Mouse (Mus musculus) urinary bladder, postnatal 10 days (tissue): ENCODE data around the gene Cct2.
"Not testable (repeated sequence)": the region's sequence is repeated elsewhere in the genome, so short reads cannot be mapped to it uniquely, and the experiment has no call there.

ENCODE experiments used
- DNase-seq: peaks from one replicate; pipeline ENCODE4 v3.0.0; 2022; ENCODE audit warnings: low spot score

Gene Cct2

DNA sequence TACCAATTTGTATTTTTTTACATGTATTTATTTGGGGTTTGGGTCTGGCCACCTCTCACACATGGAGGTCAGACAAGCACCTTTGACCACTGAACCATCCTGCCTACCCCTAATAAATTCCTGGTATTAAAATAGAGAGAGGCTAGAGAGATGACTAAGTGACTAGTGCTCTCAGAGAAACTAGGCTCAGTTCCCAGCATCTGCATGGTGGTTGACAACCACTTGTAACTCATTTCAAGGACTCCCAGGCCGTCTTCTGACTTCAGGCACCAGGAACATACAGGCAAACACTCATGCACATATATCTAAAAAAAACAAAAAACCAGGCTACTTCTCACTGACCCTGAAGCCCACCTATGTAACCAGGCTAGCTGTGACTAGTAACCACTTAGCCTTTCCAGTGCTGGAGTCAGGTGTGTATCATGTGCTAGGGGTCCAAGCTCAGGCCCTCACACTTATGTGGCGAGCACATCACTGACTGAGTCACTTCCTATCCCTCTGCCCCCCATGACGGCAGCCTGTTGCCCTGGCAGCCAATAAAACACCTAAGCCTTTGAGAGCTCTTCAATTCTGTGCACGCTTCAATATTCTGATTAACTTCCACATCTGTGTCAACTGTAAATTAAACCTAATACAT is 13.5 kb downstream of the Cct2 start:
- DNase-seq: no peak

DNA sequence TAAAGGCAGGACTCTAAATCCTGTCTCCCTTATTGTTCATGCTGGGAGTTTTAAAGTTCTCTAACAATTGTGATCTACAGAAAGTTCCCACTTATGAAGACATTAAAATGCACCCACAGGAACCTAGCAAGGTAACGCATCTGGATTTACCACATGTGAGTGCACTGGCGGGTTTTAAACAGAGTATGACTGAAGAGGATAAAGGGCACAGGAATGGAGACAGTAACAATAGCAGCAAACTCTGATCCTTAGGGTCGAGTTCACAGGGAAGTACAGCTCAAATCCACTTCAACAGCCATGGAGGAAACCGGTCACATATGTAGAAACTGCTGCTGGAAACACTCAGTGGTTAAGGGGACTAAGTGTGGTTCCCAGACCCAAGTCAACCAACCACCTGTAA is 14.4 kb downstream of the Cct2 start:
- no peak for DNase-seq

DNA sequence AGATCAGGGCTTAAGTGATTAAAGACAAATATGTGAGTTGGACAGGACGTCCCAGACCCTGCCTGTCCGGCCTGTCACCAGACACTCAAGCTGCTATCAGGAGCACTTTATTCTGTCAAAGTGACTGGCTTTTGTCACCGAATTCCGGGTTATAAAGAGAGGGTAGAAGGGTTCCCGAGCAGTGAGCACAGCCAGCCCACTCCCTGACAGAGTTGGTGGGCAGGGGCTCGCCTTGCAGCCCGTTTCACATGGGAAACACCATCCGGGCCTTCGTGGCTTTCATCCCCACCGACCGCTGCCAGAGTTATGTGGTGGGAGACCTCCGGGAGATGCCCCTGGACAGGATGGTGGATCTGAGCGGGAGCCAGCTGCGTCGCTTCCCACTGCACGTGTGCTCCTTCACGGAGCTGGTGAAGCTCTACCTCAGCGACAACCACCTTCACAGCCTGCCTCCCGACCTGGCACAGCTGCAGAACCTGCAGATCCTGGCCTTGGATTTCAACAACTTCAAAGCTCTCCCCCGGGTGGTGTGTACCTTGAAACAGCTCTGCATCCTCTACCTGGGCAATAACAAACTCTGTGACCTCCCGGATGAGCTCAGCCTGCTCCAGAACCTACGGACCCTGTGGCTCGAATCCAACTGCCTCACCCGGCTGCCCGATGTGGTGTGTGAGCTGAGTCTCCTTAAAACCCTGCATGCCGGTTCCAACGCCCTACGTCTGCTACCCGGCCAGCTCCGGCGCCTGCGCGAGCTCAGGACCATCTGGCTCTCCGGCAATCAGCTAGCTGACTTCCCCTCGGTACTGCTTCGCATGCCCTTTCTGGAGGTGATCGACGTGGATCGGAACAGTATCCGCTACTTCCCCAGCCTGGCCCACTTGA is 18.2 kb downstream of the Cct2 start, which contains the start of gene Lrrc10:
Gene Lrrc10 (plus strand): TSS at position 167 of the 882 bp plus-strand sequence.
- DNase-seq: no peak

DNA sequence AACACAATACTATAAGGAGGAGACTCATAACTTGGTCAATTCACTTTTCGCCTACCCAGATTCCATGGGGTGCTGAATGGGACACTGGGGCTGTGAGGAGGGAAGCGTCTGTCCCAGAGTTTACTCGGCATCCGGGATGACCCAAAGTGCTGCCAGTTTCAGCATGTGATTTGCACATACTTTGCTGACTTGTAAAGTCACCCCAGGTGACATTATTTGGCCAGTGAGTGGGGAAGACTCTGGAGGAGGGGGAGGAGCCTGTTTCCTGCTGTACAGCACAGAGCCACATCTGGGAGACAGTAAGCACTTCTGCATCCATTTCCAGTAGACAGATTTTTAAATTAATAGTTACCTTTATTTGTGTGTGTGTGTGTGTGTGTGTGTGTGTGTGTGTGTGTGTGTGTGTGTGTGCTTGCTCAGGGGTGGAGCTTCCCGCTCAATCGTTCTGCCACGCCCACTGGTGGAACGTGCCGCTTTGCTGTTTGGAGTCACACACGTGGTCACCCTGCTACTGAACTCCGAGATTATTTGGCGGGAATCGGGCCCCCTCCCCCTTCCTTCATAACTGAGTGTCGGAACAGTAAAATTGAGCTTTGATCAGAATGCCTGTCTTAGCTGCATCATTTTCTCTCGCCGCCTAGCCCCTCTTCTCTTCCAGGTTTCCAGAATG is 20.0 kb downstream of the Cct2 start:
- not testable (repeated sequence) for DNase-seq

DNA sequence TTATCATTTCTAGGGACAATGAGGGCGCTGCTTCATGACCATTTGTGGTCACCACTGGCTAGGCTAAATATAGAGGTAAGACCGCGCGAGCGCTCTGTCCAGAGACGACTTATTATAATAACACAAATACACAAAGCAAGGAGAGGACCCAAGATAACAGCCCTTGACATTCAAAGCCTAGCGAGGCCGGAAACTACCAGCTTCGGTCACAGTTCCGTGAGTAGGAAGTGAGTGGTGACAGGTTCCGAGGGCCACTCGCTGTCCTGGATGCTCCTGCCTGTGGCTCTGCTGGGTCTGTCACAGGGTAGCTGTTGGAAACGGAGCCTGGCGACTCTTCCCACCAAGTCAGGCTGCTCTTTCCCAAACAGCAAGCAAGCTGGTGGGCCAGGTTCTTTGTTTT is 21.3 kb downstream of the Cct2 start:
- DNase-seq: no peak

DNA sequence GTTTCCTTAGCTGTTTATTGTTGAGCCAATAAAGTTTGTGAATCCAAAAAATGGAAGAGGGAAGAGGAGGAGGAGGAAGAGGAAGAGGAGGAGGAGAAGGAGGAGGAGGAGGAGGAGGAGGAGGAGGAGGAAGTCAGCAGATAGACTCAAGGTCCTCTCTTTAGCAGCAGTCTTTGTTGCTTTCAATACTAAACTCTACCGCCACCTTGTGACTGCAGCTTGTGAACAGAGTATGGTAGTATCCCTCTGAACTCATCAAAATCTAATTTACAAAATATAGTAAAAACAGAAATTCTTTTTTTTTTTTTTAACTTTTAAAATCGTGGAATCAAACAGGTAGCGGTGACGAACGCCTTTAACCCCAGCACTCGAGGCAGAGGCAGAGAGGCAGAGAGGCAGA is 23.3 kb downstream of the Cct2 start:
- DNase-seq: no peak

DNA sequence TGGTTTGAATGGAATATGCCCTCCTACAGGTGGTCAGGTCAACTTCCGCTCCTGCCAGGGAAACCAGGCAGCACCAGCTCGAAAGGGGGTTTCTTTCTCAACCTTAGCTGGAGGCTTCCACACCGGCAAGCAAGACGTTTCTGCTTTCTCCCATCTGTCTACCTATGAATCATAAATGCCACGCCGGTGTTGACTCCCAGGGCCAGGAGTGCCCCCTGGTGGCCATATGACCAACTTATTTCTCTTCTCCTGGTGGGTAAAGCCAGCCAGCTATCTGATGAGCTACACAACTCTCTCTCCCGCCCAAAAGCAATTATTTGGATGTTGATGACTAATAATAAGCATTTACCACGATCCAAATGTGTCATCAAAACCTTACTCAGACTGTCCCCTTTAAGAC is 29.8 kb downstream of the Cct2 start:
- DNase-seq: peak; percentile 69

DNA sequence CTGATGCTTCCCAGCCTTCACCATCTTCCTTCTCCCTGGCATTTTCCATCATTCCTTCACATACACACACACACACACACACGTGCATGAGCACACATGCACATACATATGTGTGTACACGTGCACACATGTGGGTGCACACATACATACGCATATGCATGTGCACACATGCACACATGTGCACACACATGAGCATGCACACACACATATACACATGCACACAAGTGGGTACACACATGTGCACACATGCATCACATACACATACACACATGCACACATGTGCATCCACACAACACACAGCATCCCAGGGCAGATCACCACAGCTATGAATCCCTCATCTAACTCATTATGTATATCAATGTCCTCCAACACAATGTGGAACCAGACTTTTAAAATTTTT is 32.5 kb downstream of the Cct2 start:
- no peak for DNase-seq

DNA sequence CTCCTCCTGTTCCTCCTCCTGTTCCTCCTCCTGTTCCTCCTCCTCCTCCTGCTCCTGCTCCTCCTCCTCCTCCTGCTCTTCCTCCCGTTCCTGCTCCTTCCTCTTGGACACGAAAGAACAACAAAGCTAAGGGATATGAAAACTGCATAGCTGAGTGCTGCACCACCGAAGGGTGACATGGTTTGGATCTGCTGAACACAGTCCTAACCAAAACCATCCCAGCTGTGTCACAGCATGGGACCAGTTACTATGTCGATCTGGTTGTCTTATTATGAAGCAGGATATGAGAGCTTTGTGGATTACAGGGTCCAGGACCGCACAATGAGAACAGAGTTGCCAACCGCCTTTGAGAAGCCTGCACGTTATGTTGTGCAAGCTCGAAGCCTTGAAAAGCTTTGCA is 37.4 kb downstream of the Cct2 start:
- no peak for DNase-seq

DNA sequence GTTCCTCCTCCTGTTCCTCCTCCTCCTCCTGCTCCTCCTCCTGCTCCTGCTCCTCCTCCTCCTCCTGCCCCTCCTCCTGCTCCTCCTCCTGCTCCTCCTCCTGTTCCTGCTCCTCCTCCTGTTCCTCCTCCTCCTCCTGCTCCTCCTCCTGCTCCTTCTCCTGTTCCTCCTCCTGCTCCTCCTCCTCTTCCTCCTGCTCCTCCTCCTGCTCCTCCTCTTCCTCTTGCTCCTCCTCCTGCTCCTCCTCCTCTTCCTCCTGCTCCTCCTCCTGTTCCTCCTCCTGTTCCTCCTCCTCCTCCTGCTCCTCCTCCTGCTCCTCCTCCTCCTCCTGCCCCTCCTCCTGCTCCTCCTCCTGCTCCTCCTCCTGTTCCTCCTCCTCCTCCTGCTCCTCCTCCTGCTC is 37.8 kb downstream of the Cct2 start:
- DNase-seq: not testable (repeated sequence)

DNA sequence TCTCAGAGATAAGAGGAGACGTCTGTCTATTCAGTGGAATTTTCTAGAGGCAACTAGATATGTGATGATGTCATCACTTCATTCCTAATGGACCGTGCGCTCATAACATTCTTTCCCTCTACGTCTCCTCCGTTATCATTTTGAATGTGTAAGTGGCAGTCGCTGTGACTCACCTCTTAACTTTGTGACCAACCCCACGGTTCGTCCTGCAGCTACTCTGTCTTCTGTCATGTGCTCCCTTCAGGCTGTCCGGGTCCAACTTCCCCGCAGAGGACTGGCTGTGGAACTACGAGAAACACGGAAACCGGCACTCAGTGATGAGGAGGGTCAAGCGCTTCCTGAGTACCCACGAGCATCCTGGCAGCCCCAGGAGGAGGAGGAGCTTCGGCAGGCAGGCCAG is 39.9 kb downstream of the Cct2 start:
- DNase-seq: no peak

DNA sequence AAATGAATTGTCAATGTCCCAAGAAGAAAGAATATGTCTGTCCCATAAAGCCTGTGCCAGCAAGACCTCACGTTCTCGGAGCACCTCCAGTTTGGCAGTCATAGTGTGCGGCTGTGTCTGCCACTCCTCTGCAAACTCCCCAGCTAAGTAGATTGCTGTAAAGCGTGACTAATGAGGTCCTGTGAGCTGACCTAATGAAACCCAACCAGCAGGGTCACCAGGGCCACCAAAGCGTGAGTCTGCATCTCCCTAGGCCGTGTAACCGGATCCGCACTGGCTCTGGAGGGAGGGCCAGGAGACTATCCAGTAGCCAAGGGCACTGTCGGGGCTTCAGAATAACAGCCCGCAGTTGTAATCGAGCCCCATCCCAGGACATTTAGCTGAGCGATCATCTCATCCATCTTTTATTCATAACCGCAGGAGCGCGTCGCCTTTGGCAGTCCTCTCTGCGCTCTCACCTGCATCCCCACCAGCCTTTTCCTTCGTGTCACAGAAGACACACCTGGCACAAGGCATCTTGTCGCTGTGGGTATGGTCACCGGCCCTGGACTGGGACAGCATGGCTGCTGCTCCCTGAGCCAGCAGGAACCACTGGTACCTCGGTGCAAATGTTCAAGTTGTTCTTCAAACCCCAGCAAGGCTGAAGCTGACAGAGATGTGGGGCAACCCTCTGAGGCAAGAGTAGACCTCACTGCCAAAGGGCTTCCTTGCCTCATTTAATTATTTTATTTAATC is 42.4 kb downstream of the Cct2 start:
- no peak for DNase-seq

DNA sequence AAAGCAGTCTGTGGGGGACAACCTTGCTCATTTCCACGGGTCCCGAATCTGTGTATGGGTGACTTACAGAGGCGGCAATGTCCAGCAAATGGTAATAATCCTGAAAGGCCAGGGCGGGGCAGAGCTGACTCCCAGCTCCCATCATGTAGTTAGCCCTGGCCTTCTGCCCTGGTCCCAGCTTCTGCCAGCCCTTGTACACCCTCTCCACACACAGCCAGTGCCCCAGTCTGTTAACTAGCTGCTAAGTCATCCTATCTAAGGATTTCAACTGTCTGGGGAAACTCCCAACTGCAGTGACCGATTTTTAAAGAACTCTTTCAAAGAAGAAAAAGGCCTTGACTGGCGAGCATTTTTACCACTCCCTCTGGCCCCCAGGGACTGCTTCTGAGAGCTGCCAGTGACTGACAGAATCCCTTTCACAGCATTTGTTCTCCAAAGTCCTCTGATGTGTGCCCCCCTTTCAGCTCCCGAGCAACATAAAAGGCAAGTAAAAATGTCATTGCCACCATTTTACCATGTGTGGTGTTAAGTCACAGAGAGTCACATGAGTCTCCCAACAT is 45.3 kb downstream of the Cct2 start:
- no peak for DNase-seq

DNA sequence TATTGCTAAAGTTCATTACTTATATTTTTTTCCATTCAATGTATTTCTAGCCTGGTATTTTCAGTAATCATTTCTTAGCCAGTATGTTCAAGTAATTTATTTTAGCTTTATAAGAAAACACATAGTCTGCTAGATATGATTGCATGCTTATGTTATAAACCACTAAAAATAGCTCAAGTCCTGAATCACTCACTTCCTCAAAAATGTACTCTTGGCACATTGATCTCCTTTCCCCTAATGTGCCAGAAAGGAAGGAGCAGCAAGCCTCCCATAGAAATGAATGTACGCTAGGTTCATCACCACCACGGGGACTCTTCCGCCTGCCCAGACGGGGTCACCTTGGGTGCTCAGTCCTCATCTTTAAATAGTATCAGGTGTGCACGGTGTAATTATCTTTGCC is 49.0 kb downstream of the Cct2 start:
- DNase-seq: no peak

DNA sequence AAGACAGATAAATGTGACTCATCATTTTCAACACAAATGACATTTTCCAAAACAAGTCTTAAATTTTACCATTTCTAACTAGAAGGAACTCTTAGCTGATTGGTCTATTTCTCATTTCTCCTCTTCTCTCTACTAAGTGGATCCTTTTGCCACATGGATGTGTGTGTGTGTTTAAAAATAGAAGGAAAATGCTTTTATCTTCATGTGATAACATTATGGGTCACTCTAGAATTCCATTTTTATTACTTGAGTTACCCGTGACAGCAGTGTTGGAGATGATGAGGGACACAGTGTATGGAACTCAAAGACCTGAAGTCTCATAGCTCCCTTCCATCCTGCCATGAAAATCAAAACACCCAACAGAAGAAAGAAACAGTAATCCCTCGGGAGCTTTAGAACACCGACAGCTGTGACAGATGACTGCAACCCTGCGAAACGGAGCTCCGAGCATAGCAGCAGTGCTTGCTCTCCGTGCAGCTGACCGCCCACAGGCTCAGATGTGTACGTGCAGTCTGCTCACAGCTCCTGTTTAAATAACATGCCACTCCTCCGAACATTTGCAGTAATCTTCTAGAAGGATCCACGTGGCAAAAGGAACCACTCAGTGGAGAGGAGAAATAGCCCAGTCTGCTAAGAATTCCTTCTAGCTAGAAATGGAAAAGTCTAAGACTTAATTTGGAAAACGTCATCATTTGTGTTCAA is 49.8 kb downstream of the Cct2 start:
- DNase-seq: no peak

DNA sequence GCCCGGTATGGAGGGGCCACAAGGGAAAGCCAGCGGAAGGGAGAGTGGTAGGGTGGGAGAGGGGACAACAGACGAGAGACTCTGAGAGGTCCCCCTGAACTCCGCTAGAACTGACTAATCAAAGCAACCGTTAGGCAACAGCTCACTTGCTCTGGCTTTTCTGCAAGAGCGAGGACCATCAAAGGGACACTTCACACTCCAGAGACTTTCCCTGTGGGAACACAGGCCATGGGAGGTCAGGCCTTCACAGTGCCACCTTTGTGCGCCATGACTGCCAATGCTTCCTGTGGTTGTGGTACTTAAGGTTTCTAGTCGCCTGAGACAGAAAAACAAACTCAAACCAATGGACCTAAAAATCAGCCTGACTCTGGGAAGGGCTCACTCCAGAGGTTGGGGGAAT is 52.6 kb downstream of the Cct2 start:
- no peak for DNase-seq

DNA sequence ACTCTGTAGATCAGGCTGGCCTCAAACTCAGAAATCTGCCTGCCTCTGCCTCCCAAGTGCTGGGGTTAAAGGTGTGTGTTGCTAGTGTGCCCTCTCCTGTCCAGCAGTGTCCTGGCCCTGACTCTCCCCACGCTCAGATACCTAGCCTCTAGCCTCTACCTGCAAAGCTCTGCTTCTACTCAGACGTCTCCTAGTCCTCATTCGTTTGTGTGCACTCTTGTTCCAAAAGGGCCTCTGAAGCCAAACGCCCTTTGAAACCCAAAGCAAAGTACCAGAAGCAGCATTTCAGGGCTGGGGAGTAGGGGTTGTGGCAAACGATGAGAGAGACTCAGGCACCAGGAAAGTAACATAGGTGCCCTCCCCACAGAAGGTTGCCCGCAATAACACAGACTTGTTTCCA is 53.9 kb downstream of the Cct2 start:
- no peak for DNase-seq

DNA sequence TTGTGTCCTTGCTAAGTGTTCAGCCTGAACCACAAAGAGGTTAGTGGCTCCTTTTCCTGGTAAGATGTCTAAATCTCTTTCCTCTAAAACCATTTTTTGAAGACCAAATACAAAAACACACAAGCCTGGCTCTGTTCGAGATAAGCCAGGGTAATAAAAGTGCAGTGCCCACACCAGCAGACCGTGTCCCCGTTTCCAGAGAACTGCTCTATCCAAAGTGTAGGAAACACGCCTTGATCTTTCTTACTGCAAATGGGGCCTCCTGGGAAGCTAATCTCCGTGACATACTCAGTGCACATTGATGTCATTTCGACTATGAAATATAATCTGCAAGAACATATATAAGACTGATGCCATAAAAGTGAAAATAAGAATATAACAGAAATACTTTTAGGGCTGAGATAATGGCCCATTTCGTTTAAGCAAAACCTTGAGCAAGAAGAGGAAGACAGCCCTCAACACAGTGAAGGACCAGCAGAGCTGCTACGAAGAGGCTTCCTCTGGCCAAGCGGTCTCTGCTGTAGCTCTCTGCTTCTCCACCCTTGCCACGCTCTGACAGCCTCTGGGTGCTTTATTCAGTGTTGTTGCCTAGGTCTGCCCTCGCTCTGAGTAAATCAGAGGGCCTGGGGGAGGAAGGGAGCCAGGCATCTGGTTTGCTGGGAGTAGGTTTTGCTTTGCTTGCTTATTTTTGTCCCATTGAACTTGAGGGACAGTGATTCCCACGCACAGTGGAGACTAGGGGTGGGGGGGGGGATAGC is 57.7 kb downstream of the Cct2 start:
- DNase-seq: no peak

DNA sequence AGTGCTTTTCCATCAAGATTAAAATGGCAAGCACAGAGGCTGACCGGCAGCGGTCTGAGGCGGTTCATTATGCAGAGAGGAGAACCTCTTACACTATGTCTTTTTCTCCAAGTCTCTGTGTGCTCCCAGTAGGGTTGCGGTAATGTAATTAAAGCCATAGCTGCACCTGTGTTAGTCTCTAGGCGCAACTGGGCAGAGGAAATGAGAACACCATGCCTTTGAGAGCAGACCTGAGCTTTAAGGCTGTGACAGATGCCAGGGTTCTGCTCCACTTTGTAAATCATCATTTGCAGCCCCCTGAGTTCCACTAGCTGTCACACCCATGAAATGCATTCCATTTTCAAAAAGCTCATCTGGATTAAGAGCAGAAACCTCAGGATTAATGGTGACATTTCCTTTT is 58.9 kb downstream of the Cct2 start:
- no peak for DNase-seq
